8 mouse cellular contexts compared by ENCODE assay signal in the genomic region with DNA sequence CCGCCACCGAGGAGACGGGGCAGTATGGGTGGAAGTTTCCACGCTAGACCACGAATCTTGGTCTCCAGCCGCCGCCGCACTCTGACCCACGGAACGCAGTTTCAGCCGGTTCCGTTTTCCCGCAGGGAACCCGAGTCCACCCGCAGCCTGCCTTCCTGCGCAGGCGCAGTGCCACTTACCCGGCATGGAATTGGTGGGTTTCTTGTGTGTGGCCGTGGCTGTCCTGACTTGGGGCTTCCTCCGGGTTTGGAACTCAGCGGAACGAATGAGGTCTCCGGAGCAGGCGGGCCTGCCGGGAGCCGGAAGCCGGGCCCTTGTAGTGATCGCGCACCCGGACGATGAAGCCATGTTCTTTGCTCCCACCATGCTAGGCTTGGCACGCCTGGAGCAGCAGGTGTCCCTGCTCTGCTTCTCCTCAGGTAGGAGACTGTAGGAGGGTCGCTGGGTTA. TPM values are rescaled to one million over a fixed set of nuclear protein-coding genes. Genes with fewer than 3 reads are reported as not detected.
DNase-seq lines count a peak whose midpoint lies in the region; ATAC-seq and TF ChIP-seq lines count a peak whose summit lies in the region.

Pigl (plus strand) TSS at position 185 of the 449 bp plus-strand sequence.
Ncor1 (minus strand) TSS at position 266 of the 449 bp plus-strand sequence.

- DNase-seq in ZHBTc4 (ENCODE audit: low read depth, low spot score) = peak; percentile 94
- DNase-seq in cerebellum, postnatal 4 days (ENCODE audit: low spot score in 2 of 2) = peak; percentile 62 to 81
- peak; percentile 91 for DNase-seq in gastrocnemius, adult 2 months
- DNase-seq in hindbrain, postnatal 0 days (ENCODE audit: low spot score) = peak; percentile 93
- peak; percentile 82 to 85 for DNase-seq in left cerebral cortex, adult 2 months (ENCODE audit: extremely low spot score in 1 of 2, low spot score in 2 of 2)
- DNase-seq in retina, postnatal 7 days (ENCODE audit: low read depth, low spot score) = peak; percentile 56
- peak; percentile 73 to 82 for DNase-seq in urinary bladder, adult 18-20 months (ENCODE audit: low spot score in 2 of 2)

- no peak for TF ChIP-seq CTCF in gastrocnemius, adult 2 months (IDR thresholded peaks at IDR 0.05)
- no peak for TF ChIP-seq CTCF in hindbrain, postnatal 0 days (IDR thresholded peaks at IDR 0.05; ENCODE audit: low read depth)
- no peak for TF ChIP-seq CTCF in left cerebral cortex, adult 2 months (IDR thresholded peaks at IDR 0.05)

- peak within 1 kb of the TSS; percentile 99 for H3K27ac ChIP-seq in gastrocnemius, adult 2 months
- peak within 1 kb of the TSS; percentile 98 for H3K27ac ChIP-seq in hindbrain, postnatal 0 days
- peak within 1 kb of the TSS; percentile 94 for H3K27ac ChIP-seq in left cerebral cortex, adult 2 months
- peak within 1 kb of the TSS; percentile 92 for H3K27ac ChIP-seq in macrophage

- no peaks in the 10 kb centered on the region for H3K27me3 ChIP-seq in hindbrain, postnatal 0 days (ENCODE audit: insufficient read depth, low read length)

- ATAC-seq in hindbrain, postnatal 0 days = peak; percentile 84

- H3K4me1 ChIP-seq in hindbrain, postnatal 0 days (ENCODE audit: insufficient read depth, low read length) = no peaks in the 10 kb centered on the region; the same call in 1 of the 2 replicates

- no peaks in the 10 kb centered on the region for H3K36me3 ChIP-seq in hindbrain, postnatal 0 days (ENCODE audit: insufficient read depth, low read length)
- H3K36me3 ChIP-seq in macrophage (ENCODE audit: inconsistent target) = no peaks in the 10 kb centered on the region

- peak within 1 kb of the TSS; percentile 98 for H3K9ac ChIP-seq in hindbrain, postnatal 0 days (replicated peaks; ENCODE audit: low read length)

- H3K79me2 ChIP-seq in macrophage (ENCODE audit: inconsistent target) = peaks cover 58% of the 10 kb centered on the region

- peak within 1 kb of the TSS; percentile 96 for H3K4me2 ChIP-seq in hindbrain, postnatal 0 days (ENCODE audit: low read depth, low read length)

- intact Hi-C loops in gastrocnemius, adult 2 months (cut with DNase I) = loop anchor here (5.0 kb wide), 1 partner anchor 34 kb away; no protein-coding TSS in a partner anchor
- intact Hi-C loops in left cerebral cortex, adult 2 months (cut with DNase I) = loop anchor here (5.0 kb wide), 1 partner anchor 79 kb away; the partner anchor contains the start of gene Cenpv

- WGBS in hindbrain, postnatal 0 days = under 1% methylated on average over 33 of the region's 33 CpGs
- under 1% methylated on average over 33 of the region's 33 CpGs for WGBS in macrophage (ENCODE audit: missing documents)

- no peaks in the 10 kb centered on the region for H3K9me3 ChIP-seq in hindbrain, postnatal 0 days (ENCODE audit: low read length)

- peak within 1 kb of the TSS; percentile 84 for H3K4me3 ChIP-seq in gastrocnemius, adult 2 months
- peak within 1 kb of the TSS; percentile 95 for H3K4me3 ChIP-seq in hindbrain, postnatal 0 days (ENCODE audit: low read length)
- H3K4me3 ChIP-seq in left cerebral cortex, adult 2 months = peak within 1 kb of the TSS; percentile 79
- H3K4me3 ChIP-seq in macrophage (ENCODE audit: inconsistent target) = peak within 1 kb of the TSS; percentile 89

RNA-seq across cellular contexts. Expression of gene Pigl, which starts in this region (rescaled TPM):
- total RNA-seq in gastrocnemius, adult 2 months (2021) = 1 to 10 TPM; 2.2 to 2.6 TPM
- 5.9 and 6.7 TPM in 2 replicates for total RNA-seq in hindbrain, postnatal 0 days (2014; rRNA removed)
- polyA plus RNA-seq in hindbrain, postnatal 0 days (2015; fragmentation: Nextera tagmentation; extraction: Ambion mirVana) = 6.6 and 6.9 TPM in 2 replicates
- 1 to 10 TPM; 6.4 to 6.8 TPM for total RNA-seq in left cerebral cortex, adult 2 months (2021)
- total RNA-seq in macrophage (2018; cell fraction: chromatin; rRNA removed) = 1 to 10 TPM in 23 of 26 experiments, under 1 TPM in 3; 0.53 to 8.4 (median 4.3) TPM
- total RNA-seq in macrophage (2018; cell fraction: cytosol; rRNA removed) = 1 to 10 TPM; 2.6 to 7.1 (median 4.9) TPM
- 10 to 100 TPM in 1 of 26 experiments, 1 to 10 TPM in 25; 1.1 to 10.6 (median 5.7) TPM for total RNA-seq in macrophage (2018; cell fraction: nucleus; rRNA removed)
- 2.9 to 5.2 TPM (median 5.0 TPM) in 3 replicates for polyA plus RNA-seq in macrophage (2018)

RNA-seq across cellular contexts. Expression of gene Ncor1, which starts in this region (rescaled TPM):
- total RNA-seq in gastrocnemius, adult 2 months (2021) = 100 to 1,000 TPM; 133 to 139 TPM
- 137 and 159 TPM in 2 replicates for total RNA-seq in hindbrain, postnatal 0 days (2014; rRNA removed)
- 143 and 148 TPM in 2 replicates for polyA plus RNA-seq in hindbrain, postnatal 0 days (2015; fragmentation: Nextera tagmentation; extraction: Ambion mirVana)
- 100 to 1,000 TPM; 267 to 299 TPM for total RNA-seq in left cerebral cortex, adult 2 months (2021)
- 100 to 1,000 TPM; 208 to 751 (median 645) TPM for total RNA-seq in macrophage (2018; cell fraction: chromatin; rRNA removed)
- total RNA-seq in macrophage (2018; cell fraction: cytosol; rRNA removed) = 100 to 1,000 TPM; 122 to 216 (median 168) TPM
- 100 to 1,000 TPM; 151 to 495 (median 323) TPM for total RNA-seq in macrophage (2018; cell fraction: nucleus; rRNA removed)
- polyA plus RNA-seq in macrophage (2018) = 110 to 316 TPM (median 118 TPM) in 3 replicates

Comparison
In these comparisons a context has a peak if more than half of its experiments do, and no peak if none do; other contexts are left out.
1. Peak in every context shown above with its lines: DNase-seq, ATAC-seq, H3K4me3 ChIP-seq and H3K27ac ChIP-seq.